Mouse (Mus musculus) testis, adult 2 months (tissue): ENCODE data around the gene Hebp1. TPM values are rescaled to one million over a fixed set of nuclear protein-coding genes. Genes with fewer than 3 reads are reported as not detected.

Source experiments
- H3K27ac ChIP-seq: fragments of 200-500 bp; 2 replicates; pipeline ENCODE4 v1.5.1; 2012; ENCODE audit warnings: low read depth, low read length; ENCODE audit not compliant: control insufficient read depth, insufficient read depth
- H3K27me3 ChIP-seq: fragments of 200-500 bp; 2 replicates; pipeline ENCODE4 v1.6.1; 2012; ENCODE audit warnings: mild to moderate bottlenecking, low read length, moderate library complexity; ENCODE audit not compliant: control insufficient read depth, insufficient read depth
- H3K36me3 ChIP-seq: fragments of 200-500 bp; 2 replicates; pipeline ENCODE4 v1.6.1; 2012; ENCODE audit warnings: mild to moderate bottlenecking, low read length; ENCODE audit not compliant: control insufficient read depth, insufficient read depth
- H3K4me1 ChIP-seq: fragments of 200-500 bp; 2 replicates; pipeline ENCODE4 v1.6.1; 2012; ENCODE audit warnings: low read length; ENCODE audit not compliant: control insufficient read depth, insufficient read depth
- H3K4me3 ChIP-seq: fragments of 200-500 bp; 2 replicates; pipeline ENCODE4 v1.5.1; 2012; ENCODE audit warnings: low read depth, mild to moderate bottlenecking, low read length, moderate library complexity, mixed read lengths; ENCODE audit not compliant: control insufficient read depth
- CTCF ChIP-seq: fragments of 200-500 bp; IDR thresholded peaks from 2 replicates; pipeline ENCODE4 v1.5.1; 2012; ENCODE audit warnings: low read depth, mild to moderate bottlenecking, inconsistent platforms, low read length, moderate library complexity; ENCODE audit not compliant: control insufficient read depth, insufficient read depth, insufficient replicate concordance
- POLR2A ChIP-seq: fragments of 200-500 bp; IDR thresholded peaks from 2 replicates; pipeline ENCODE4 v1.6.1; 2012; ENCODE audit warnings: low read depth, mild to moderate bottlenecking, inconsistent platforms, low read length, moderate library complexity; ENCODE audit not compliant: control insufficient read depth
- polyA plus RNA-seq: library from polyadenylated mRNA; depleted of rRNA; stranded (reverse); fragments of >200 nt; gene quantifications from 2 replicates; pipeline ENCODE4 v1.2.3, GENCODE M21; 2012

Gene Hebp1
- polyA plus RNA-seq, 1 experiment, result 4.9 TPM

- peaks cover 5% of the 10 kb centered on the region for H3K4me1 ChIP-seq
- no peaks in the 10 kb centered on the region for H3K36me3 ChIP-seq
- H3K27me3 ChIP-seq, result no peaks in the 10 kb centered on the region
- H3K4me3 ChIP-seq, result peak overlapping the region; percentile 87
- TF ChIP-seq CTCF, result no peak
- no peak for TF ChIP-seq POLR2A
- no peak overlapping the region for H3K27ac ChIP-seq
Measured at GRCm38 (mm10) chr6:135197446-135197845, 376 bp downstream of the Hebp1 start.

- H3K36me3 ChIP-seq, result no peaks in the 10 kb centered on the region
- H3K27me3 ChIP-seq, result no peaks in the 10 kb centered on the region
- no peak for TF ChIP-seq CTCF
- no peak for TF ChIP-seq POLR2A
- H3K27ac ChIP-seq, result no peak overlapping the region
- peaks cover 5% of the 10 kb centered on the region for H3K4me1 ChIP-seq
- H3K4me3 ChIP-seq, result no peak overlapping the region
Measured at GRCm38 (mm10) chr6:135196707-135197106, 1.1 kb downstream of the Hebp1 start.

- Histone ChIP-seq H3K27ac (no peak overlapping the region), H3K4me1 (peaks cover 5% of the 10 kb centered on the region), H3K27me3 (no peaks in the 10 kb centered on the region), H3K36me3 (no peaks in the 10 kb centered on the region), H3K4me3 (no peak overlapping the region)
- no peak for TF ChIP-seq POLR2A
- TF ChIP-seq CTCF, result no peak
Measured at GRCm38 (mm10) chr6:135194907-135195306, 2.9 kb downstream of the Hebp1 start.

GRCm38 (mm10) chr6:135193733-135194132 lies 4.1 kb downstream of the Hebp1 start:
- peaks cover 5% of the 10 kb centered on the region for H3K4me1 ChIP-seq
- H3K27me3 ChIP-seq, result no peaks in the 10 kb centered on the region
- TF ChIP-seq POLR2A (no peak), CTCF (no peak)
- H3K27ac ChIP-seq, result no peak overlapping the region
- no peaks in the 10 kb centered on the region for H3K36me3 ChIP-seq
- H3K4me3 ChIP-seq, result no peak overlapping the region

GRCm38 (mm10) chr6:135192993-135193392 lies 4.8 kb downstream of the Hebp1 start:
- H3K4me1 ChIP-seq, result peaks cover 5% of the 10 kb centered on the region
- TF ChIP-seq POLR2A (no peak), CTCF (no peak)
- H3K27ac ChIP-seq, result no peak overlapping the region
- no peaks in the 10 kb centered on the region for H3K36me3 ChIP-seq
- H3K4me3 ChIP-seq, result no peak overlapping the region
- no peaks in the 10 kb centered on the region for H3K27me3 ChIP-seq

- no peaks in the 10 kb centered on the region for H3K36me3 ChIP-seq
- H3K27me3 ChIP-seq, result no peaks in the 10 kb centered on the region
- no peaks in the 10 kb centered on the region for H3K4me1 ChIP-seq
- no peak overlapping the region for H3K4me3 ChIP-seq
- TF ChIP-seq CTCF, result no peak
- no peak for TF ChIP-seq POLR2A
- no peak overlapping the region for H3K27ac ChIP-seq
Measured at GRCm38 (mm10) chr6:135191906-135192305, 5.9 kb downstream of the Hebp1 start.

- H3K36me3 ChIP-seq, result no peaks in the 10 kb centered on the region
- H3K27ac ChIP-seq, result no peak overlapping the region
- no peaks in the 10 kb centered on the region for H3K4me1 ChIP-seq
- H3K4me3 ChIP-seq, result no peak overlapping the region
- no peak for TF ChIP-seq CTCF
- TF ChIP-seq POLR2A, result no peak
- no peaks in the 10 kb centered on the region for H3K27me3 ChIP-seq
Measured at GRCm38 (mm10) chr6:135190122-135190521, 7.7 kb downstream of the Hebp1 start.

- Histone ChIP-seq H3K4me1 (no peaks in the 10 kb centered on the region), H3K27ac (no peak overlapping the region), H3K4me3 (no peak overlapping the region), H3K27me3 (no peaks in the 10 kb centered on the region), H3K36me3 (no peaks in the 10 kb centered on the region)
- TF ChIP-seq CTCF, result no peak
- TF ChIP-seq POLR2A, result no peak
Measured at GRCm38 (mm10) chr6:135188629-135189028, 9.2 kb downstream of the Hebp1 start.
